Mouse (Mus musculus) c-Kit-positive CD71-positive TER-119-negative erythroid progenitor cells, embryonic 14.5 days (primary cell): Measurements from ENCODE around the gene Olfr549.

Experiments used
- DNase-seq: peaks from one replicate; pipeline ENCODE4 v3.0.0-alpha.2; 2013; ENCODE audit warnings: low read depth

Gene Olfr549

DNA sequence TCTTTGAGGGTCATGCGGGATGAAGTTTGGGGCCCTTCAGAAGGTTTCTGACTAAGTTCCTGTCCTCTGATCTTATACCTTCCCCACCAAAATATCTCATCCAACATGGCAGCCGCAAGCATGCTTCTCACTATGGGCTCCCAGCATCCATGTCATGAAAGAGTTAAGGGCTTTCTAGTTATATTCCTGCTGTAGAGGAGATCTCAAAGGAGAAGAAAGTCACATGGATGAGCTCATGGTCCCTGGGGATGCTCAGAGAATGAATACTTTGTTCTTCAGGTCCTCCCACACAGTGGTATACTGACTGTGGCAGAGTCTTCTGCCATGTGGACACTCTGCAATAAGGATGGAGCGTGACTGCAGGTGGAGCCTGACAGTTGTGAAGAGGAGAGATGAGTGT is at the start of gene Olfr549:
Gene Olfr549 (plus strand): TSS at position 301 of the 400 bp plus-strand sequence.
- no peak for DNase-seq

DNA sequence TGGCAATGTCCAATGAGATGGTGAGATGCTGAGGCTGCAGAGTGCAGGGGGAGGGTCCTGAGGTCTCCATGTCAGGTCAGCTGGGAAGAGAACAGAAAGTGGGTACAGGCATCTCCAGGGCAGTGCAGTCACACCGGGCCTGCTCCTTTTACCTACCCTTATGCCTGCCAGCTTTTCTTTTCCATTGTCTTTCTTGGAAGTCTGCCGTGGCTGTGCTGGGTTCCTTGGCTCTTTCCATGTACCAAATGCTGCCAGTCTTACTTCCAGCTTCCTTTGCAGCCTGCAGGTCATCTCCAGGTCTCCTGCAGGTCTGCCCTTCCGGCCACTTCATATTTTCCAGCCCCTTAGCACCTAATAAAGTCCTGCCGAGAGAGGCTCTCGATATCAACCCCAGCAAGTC is 47.7 kb upstream of the Olfr549 start:
- no peak for DNase-seq

DNA sequence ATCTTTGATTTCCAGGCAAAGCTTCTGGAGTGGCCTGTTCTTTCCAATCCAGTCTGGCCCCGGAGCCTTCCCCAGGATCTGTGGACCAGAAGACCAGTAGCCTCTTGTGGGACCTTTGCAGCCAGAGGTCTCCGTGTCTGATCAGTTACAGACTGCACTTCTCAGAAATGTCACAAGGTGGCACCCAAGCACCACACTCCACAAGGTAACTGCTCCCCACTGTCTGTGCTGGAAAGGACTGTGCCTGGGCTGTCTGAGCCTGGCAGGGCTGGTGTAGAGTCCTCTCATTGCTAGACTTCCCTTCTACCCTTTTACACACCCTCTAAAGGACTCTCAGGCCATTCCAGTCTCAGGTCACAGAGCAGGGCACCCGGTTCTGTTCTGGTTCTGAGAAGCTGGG is 42.8 kb upstream of the Olfr549 start:
- DNase-seq, result peak; percentile 47

- DNase-seq, result no peak
Observed at GRCm38 (mm10) chr7:102508066-102508465, 41.6 kb upstream of the Olfr549 start.

- no peak for DNase-seq
Observed at GRCm38 (mm10) chr7:102508666-102509065, 41.0 kb upstream of the Olfr549 start.

- no peak for DNase-seq
Observed at GRCm38 (mm10) chr7:102509726-102510125, 39.9 kb upstream of the Olfr549 start.

DNA sequence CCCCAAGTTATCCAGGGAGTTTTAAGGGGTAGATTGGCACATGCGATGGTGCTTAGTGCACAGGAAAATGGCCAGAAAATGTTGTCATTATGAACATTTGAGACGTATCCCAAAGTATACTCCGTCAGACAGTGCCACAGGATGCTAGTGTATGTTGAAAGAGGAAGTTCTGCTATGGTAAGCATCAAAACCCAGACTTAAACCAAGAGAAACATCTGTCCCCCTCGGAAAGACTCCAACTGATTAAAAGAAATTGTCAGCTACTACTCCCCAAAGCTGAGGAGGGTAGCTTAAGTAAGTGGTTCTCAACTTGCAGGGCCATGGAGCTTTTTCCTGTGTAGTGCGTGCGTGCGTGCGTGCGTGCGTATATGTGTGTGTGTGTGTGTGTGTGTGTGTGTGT is 37.7 kb upstream of the Olfr549 start:
- no peak for DNase-seq

- peak; percentile 51 for DNase-seq
Observed at GRCm38 (mm10) chr7:102512814-102513435, 36.7 kb upstream of the Olfr549 start.

- DNase-seq, result no peak
Observed at GRCm38 (mm10) chr7:102514144-102514543, 35.5 kb upstream of the Olfr549 start.

- no peak for DNase-seq
Observed at GRCm38 (mm10) chr7:102516261-102517050, 33.2 kb upstream of the Olfr549 start.

- DNase-seq, result no peak
Observed at GRCm38 (mm10) chr7:102517051-102517335, 32.7 kb upstream of the Olfr549 start.

- no peak for DNase-seq
Observed at GRCm38 (mm10) chr7:102529052-102529451, 20.6 kb upstream of the Olfr549 start.

DNA sequence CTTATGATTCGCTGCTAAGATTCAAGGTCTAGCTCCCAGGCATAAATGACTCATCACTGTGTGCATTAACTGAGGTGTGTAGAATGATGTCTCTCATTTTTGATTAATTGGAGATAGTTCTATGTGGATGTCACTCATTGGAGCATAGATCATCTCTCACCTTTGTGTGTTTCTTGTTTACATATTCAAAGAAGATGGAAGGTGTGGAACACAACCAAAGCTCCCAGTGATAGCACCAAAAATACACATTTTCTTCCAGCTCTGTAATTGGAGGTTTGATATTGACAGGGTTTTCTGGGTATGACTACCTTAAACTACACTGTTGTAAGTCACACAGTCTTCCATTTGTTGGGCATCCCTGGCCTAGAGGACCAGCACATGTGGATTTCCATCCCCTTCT is 15.2 kb upstream of the Olfr549 start, which contains the start of gene Olfr547:
Gene Olfr547 (plus strand): TSS at position 301 of the 400 bp plus-strand sequence.
- no peak for DNase-seq

DNA sequence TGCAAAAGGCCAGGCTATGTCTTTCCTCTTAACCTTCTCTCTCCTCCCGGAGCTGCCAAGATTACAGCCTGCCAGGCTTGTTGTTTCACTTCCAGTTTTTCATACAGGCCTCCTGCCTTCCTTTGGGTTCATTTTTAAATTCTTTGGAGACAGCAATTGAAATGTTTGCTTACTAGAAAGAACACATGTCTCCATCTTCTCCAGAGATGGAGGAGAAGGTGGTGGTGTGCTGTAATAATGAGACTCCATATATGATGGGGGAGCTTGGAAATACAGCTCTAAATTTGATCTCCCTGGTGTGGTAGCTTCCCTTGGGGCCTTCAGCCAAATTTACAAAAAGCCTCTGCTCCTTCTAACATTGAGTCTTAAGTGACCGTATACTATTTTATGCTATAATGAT is 9.1 kb upstream of the Olfr549 start, which contains the start of gene Olfr548-ps1:
Gene Olfr548-ps1 (plus strand): TSS at position 301 of the 400 bp plus-strand sequence.
- DNase-seq, result no peak

GRCm38 (mm10) chr7:102541251-102541650 is 8.4 kb upstream of the Olfr549 start:
- no peak for DNase-seq

DNA sequence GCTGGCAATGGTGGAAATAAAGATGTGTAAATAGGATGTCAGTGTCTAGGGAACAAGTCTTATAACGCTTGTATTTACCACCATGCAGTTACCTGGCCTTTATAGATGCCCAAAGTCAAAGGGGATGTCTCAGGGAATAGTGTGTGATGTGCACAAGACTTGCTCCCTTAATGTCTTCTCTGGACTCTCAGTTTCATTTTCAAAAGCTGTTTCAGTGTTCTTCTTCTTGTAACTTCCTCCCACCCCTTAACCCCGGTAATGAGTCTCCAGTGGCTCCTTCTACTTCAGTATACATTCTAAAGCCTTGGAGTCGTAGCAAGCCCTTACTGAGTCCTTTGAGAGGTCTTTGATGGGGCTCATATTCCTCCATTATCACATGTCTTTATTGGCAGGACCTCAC is 3.6 kb downstream of the Olfr549 start:
- DNase-seq, result no peak

- peak; percentile 88 for DNase-seq
Observed at GRCm38 (mm10) chr7:102564999-102565997, 15.6 kb downstream of the Olfr549 start, which contains the start of gene Trim21. Gene Trim21, minus strand, starts transcription at chr7:102565486.

DNA sequence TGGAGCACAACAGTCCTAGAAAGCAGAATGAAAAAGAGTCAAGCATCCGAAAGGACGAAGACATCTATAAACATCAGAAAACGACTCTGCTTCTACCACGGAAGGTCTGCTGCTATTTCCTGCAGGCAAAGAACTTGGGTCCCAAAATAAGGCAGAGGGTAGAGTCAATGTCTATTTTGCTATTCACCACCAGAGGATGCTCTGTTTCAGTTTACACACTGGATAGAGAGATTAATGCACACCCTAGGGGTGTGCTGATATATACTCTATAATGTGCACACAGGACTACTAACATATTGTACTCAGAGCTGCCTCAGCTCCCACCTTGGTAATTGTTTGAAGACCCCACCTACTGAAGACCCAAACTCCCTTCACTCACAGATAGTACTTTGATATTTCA is 16.5 kb downstream of the Olfr549 start:
- no peak for DNase-seq

DNA sequence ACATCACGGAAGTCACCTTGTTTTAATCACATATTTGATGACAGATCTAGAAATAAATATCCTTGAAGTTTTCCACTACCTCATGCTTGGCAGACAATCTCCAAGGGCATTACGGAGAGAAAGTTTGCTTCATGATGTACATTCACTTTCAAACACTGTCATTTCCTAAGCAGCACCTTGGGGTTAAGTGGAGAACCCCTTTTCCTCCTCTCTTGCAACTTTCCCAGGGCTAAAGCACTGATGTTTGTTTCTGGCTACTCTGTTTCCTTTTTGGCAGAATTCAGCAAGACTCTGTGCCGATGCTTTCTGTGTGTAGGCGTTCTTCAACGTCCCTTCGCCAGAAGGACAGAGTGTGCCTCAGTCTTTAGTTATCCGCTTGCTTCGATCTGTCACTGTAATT is 21.5 kb downstream of the Olfr549 start, which contains the start of gene Olfr550:
Gene Olfr550 (plus strand): TSS at position 301 of the 400 bp plus-strand sequence.
- DNase-seq, result no peak

GRCm38 (mm10) chr7:102573174-102573830 is 23.6 kb downstream of the Olfr549 start:
- no peak for DNase-seq

GRCm38 (mm10) chr7:102575998-102576397 is 26.3 kb downstream of the Olfr549 start:
- DNase-seq, result no peak

GRCm38 (mm10) chr7:102591786-102592185 is 42.1 kb downstream of the Olfr549 start, which contains the start of gene Olfr551:
Gene Olfr551, minus strand, starts transcription at chr7:102591886.
- no peak for DNase-seq
